Mouse (Mus musculus) left cerebral cortex, postnatal 14 days (tissue): ENCODE data around the gene Slc36a4. TPM values are rescaled to one million over a fixed set of nuclear protein-coding genes. Genes with fewer than 3 reads are reported as not detected.

ENCODE experiments used
- DNase-seq, 2 experiments: peaks; one replicate each; pipeline ENCODE4 v3.0.0; 2021 to 2022; ENCODE audit warnings: low spot score in 2 of 2, mixed read lengths in 1 of 2
- intact Hi-C: fragments of 180-260 bp; cut with DNase I; formaldehyde crosslinking; loops from one replicate; pipeline ENCODE4 v1.15.1; 2025
- long read RNA-seq, 2 experiments: library from polyadenylated mRNA; stranded (forward); transcript quantifications; one replicate each; pipeline ENCODE4 v2.0.0; 2021
- total RNA-seq, 2 experiments: library from RNA; stranded (reverse); gene quantifications; 2 replicates each; pipeline ENCODE4 v1.2.3; 2021

Slc36a4 gene
- 10 to 100 TPM; 44.2 to 49.4 TPM for total RNA-seq
- long read RNA-seq, experiment 1, full-length matches to known transcripts, result 9 of 31 reads
- long read RNA-seq, experiment 1, partial matches to known transcripts, result 12 of 31 reads
- long read RNA-seq, experiment 1, other reads (novel, unspliced or antisense), result 10 of 31 reads
- long read RNA-seq, experiment 2, full-length matches to known transcripts, result 3 of 13 reads
- long read RNA-seq, experiment 2, partial matches to known transcripts, result 0 of 13 reads
- long read RNA-seq, experiment 2, other reads (novel, unspliced or antisense), result 10 of 13 reads

DNA sequence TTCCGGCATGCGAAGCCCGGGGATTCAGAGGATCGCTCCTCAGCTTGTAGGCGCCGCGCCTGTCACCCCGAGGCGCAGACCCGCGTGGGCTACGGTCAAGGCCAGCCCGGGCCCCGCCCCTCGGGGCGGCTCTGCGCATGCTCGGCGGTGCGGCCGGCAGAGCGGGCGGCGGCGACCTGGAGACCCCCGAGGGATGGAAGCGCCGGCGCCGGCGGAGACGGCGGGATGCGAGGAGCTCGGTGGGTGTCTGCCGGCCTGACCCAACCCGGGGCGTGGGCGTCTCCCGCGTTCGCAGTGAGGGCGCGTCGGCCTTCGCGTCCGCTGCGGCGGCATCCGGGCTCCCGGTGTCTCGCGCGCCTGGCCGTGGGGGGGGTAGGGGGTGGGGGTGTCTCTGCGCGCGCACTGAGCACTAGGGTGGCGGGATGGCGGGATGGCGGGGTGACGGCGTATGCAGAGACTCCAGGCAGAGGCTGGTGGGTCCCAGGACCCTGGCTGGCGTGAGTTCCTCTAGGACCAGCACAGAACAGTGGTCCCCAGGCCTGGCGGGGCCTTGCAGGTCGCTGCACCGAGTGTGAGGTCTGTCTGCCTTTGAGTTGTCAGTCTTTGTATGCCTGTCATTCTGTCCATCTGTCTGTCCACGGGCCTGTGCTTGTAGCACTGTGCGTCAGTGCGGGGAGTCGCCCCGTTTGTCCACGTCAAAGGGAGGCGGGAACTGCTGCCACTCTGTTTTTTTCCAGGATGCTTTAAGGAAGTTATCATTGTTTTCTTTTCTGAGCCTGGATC is at the start of gene Slc36a4:
TSS of gene Slc36a4 (plus strand) at position 140 of the 783 bp plus-strand sequence.
- intact Hi-C loops, result loop anchor here (10.0 kb wide), 1 partner anchor 175 kb away; no protein-coding TSS in a partner anchor
- peak; percentile 73 to 77 for DNase-seq

GRCm38 (mm10) chr9:15664606-15665005 is 44.9 kb upstream of the Slc36a4 start:
- intact Hi-C loops, result no loop called here
- no peak for DNase-seq

DNA sequence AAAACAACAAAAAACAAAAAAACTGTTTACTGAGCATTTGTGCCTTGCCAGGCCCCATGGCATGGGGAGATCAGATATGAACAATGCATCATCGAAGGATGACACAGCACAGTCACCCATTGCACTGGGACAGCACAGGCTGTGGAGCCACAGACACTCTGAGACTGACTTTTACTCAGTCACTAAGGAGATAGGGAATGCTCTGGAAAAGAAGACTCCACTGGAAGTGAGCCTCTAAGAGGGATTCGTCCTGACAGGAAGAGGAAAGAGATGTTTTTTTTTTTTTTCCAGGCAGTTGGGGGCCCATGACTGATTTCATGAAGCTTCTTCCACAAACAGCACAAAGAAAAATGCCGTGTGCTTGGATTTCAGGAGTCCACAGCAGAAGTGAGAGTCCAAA is 40.1 kb upstream of the Slc36a4 start:
- DNase-seq, result no peak
- intact Hi-C loops, result no loop called here

DNA sequence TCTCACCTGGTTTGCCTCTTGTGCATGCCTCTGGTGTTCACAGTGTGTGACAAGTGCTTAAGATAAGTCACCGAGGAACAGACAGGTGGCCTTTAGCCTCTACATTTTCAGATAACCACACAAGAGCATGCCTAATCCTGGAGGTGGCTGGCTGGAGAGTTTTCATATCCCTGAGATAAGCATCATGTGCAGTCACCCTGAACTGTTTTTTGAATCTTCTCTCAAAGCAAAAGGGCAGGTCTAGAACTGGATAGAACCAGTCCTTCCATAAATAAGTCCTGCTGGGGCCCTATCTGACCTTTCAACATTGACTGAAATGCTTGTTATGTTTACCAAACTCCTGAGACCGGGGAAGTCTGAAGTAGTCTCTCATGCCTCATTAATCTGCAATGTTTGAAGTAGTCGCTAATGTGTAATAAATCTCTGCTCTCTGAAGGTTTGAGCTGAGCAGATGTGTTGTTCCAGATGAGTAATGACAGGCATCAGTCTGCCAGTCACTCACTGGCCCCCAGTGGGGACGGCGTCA is 39.5 kb upstream of the Slc36a4 start:
- intact Hi-C loops, result no loop called here

GRCm38 (mm10) chr9:15672251-15672650 is 37.3 kb upstream of the Slc36a4 start:
- no peak for DNase-seq
- intact Hi-C loops, result no loop called here

More for the DNA sequence above, 39.5 kb upstream of the Slc36a4 start:
- no peak for DNase-seq

DNA sequence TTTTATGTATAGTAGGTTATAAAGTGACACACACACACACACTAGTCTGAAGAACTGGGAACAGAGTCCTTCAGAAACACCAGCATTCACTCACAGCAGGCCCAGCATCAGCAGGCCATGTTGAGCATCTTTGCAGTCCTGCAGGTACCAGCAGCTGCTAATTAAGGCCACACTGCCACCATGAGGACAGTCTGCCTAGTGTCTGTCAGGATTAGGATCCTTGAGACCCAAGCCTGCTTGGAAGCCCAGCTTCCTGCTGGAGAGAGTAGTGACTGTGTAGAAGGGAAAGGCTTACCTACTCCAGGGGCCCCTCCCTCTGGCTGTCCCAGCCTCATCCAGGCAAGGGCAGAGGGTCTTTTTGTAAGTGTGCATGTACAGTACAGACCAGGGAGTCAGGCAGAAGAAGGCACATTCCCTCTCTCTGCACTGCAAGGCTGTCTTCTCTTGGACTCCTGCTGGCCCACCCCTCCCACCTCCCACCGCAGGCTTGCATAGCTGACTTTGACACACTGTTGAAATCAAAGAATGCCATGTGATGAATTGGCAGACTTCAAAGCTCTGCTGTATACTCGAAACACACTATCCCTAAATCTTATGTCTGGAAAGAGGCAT is 27.6 kb upstream of the Slc36a4 start:
- DNase-seq, result peak; percentile 82 to 84
- intact Hi-C loops, result loop anchor here (1.0 to 2.0 kb wide), 2 partner anchors 189 to 316 kb away; partner anchors contain the start of gene Smco4

DNA sequence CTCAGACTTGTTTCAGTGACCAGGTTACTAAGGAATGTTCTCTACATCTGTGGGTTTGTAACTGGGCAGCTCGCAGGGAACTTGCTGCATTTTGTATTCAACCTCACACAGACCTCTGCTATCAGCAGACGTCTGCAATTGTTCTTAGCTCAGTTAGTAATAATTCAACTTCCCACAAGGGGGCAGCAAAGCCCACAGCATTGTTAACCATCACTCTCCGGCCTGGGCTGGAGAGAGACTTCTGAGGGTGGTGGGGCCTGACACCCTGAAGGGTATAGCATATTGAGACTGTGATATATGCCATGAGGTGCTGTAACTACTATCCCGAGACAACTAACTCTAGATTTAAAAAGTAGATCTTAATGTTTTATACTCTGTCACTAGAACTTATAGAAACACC is 24.3 kb upstream of the Slc36a4 start:
- DNase-seq, result peak; percentile 67 to 81
- intact Hi-C loops, result loop anchor here (2.0 kb wide), 1 partner anchor 196 kb away; no protein-coding TSS in a partner anchor

GRCm38 (mm10) chr9:15687358-15687757 is 22.2 kb upstream of the Slc36a4 start:
- intact Hi-C loops, result no loop called here
- DNase-seq, result no peak

DNA sequence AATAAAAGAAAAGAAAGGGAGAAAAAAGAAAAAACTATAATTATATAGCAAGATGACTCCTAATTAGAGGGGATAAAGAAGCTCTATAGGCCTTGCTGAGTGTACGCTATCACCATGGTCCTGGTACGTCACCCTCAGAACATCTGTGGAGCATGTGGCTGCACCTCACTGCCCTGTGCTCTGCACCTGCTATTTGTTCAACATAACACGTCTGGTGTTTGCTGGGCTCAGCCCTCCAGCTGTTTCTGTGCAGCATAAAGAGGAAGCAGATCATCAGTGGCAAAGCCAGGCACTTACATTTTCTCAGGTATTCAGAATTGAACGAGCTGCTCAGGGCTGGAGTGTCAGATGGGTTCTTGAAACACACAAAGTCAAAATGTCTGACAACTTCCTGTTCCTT is 15.7 kb upstream of the Slc36a4 start:
- no peak for DNase-seq
- intact Hi-C loops, result no loop called here

GRCm38 (mm10) chr9:15694989-15695388 is 14.5 kb upstream of the Slc36a4 start:
- intact Hi-C loops, result no loop called here
- no peak for DNase-seq

- intact Hi-C loops, result no loop called here
- DNase-seq, result no peak
Observed at GRCm38 (mm10) chr9:15705706-15706105, 3.8 kb upstream of the Slc36a4 start.

DNA sequence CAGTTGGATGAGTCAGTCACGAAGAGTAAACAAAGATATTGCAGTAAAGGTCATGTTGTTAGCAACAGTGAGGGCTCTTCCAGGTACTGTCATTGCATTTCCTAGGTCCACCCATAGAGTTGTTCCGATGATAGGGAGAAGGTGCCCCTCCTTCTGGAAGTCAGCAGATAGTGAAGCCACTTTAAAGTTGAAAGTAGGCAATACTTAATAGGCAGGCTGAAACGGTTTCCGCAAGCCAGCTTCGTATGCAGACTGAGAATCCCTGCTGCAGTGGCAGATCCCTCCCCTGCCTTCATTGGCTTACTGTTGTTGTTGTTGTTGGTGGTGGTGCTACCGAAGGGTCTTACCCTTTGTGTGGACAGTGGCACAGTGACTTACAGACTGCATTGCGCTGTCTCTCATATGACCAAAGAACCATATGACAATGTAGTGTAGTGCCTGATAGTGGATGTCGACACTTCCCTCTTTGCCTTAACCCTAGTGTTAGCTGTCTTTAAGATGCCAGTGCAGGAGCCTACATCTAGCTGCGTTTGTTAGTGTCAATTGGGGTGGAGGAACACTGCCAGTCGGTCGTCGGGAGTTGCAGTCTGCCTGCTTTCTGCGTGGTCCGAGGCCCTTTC is 449 bp upstream of the Slc36a4 start:
- intact Hi-C loops, result no loop called here
- peak in 1 of 2 experiments; percentile 15 for DNase-seq

GRCm38 (mm10) chr9:15710821-15711565 is 1.5 kb downstream of the Slc36a4 start:
- intact Hi-C loops, result loop anchor here (10.0 kb wide), 1 partner anchor 174 kb away; no protein-coding TSS in a partner anchor
- DNase-seq, result no peak

DNA sequence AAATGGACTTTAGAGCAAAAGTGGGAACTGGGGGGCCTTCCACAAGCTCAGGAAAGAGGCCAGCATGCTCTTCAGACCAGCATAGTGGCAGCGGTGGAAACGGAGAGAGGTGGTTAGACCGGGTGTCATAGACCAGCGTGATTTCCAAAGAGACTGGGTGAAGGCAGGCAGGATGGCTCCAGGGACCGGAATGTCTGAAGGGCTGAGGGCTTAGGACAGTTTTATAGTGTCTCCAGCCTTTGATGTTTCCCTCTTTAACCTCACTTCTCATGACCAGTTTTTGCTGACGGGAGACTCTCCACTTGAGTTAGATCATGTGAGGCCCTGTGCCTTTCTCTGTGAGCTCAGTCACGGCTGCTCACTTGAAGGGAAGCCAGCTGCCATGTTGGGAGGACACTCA is 2.1 kb downstream of the Slc36a4 start:
- DNase-seq, result no peak
- intact Hi-C loops, result loop anchor here (10.0 kb wide), 1 partner anchor 173 kb away; no protein-coding TSS in a partner anchor

- no peak for DNase-seq
- intact Hi-C loops, result loop anchor here (10.0 kb wide), 1 partner anchor 170 kb away; no protein-coding TSS in a partner anchor
Observed at GRCm38 (mm10) chr9:15714792-15715191, 5.3 kb downstream of the Slc36a4 start.

DNA sequence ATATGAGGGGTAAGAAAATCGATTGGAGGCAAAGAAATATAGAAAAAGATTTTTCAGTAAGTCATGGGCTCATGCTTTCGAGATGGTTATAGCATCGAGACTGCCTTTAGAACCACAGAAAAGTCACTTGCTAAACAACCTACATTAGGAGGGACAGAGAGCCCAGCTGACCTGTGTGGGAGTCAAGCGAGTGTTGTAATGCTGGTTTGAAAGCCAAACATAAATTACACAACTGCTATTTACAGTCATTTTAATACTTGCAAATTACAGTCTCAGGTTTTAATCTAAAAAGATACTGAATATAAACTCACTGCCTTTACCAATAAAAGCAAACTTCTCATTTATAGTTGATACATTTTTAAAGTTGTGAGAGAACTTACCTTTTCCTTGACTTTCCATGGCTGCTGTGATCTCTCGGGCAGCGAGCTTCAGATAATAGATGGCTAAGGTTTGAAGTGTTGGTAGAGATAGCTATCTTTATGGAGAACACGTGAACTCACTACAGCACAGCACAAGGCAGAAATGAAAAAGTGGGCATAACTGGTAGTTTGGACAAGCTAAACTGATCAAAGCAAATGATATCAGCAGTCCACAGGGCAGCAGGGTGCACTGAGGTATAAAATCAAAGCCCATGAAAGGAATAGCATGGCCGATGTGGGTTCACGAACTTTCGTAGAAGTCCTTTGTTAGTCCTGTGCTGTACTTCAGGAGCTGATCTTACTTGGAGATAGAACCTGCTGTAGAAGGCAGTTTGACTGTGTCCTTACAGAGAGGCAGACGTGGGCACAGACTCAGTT is 5.9 kb downstream of the Slc36a4 start:
- intact Hi-C loops, result loop anchor here (10.0 kb wide), 1 partner anchor 169 kb away; no protein-coding TSS in a partner anchor
- DNase-seq, result no peak

DNA sequence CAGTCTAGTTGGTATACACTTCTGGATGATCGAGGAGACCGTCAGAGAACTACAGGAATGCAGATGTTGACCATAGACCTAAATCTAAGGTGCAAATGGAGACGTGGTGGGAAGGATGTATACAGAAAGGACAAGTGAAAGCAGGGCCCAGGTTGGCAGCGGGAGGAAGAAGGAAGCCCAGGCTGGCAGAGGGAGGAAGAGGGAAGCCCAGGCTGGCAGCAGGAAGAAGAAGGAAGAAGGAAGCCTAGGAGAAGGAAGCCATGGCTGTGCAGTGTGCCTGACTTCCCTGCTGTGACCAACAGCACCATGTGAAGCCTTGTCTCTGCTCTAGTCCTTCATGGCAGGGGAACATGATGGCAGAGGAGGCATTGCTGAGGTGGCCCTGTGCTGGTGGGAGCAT is 7.8 kb downstream of the Slc36a4 start:
- DNase-seq, result no peak
- intact Hi-C loops, result loop anchor here (10.0 kb wide), 1 partner anchor 167 kb away; no protein-coding TSS in a partner anchor

DNA sequence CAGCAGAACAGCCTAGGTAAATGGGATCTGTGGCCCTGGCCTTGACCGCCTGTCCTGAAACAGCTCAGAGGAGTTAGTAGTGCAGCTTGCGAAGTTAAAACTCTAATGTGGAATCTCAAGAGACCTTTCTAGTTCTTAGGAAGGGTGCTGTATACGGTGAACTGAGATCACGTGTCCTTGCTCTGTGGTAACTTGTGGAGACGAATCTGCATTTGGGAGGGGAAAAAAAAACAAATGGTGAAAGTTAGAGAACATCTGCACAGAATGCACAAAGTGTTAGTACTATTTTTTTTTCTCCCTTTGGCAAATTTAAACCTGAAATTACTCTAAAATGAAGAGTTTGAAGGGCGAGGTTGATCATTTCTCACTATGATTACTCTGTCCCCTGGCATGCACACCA is 8.8 kb downstream of the Slc36a4 start:
- DNase-seq, result no peak
- intact Hi-C loops, result loop anchor here (10.0 kb wide), 1 partner anchor 167 kb away; no protein-coding TSS in a partner anchor
